Comparison of ENCODE assay signal across 1 mouse cellular context in genomic region chr2:25310969-25311368, GRCm38 (mm10).
TF ChIP-seq lines count a peak whose summit lies in the region.

No protein-coding gene starts in this region.

TF ChIP-seq in ES-E14, 5 proteins besides CTCF, POLR2A, EP300 and RAD21:
- TF ChIP-seq CHD2 (IDR thresholded peaks at IDR 0.05; ENCODE audit: low read depth, low read length) (no peak), ZC3H11A (IDR thresholded peaks at IDR 0.05; ENCODE audit: borderline replicate concordance, low read depth, low read length) (no peak), HCFC1 (IDR thresholded peaks at IDR 0.05; ENCODE audit: borderline replicate concordance, insufficient read depth, low read length) (no peak), ZNF384 (IDR thresholded peaks at IDR 0.05; ENCODE audit: low read depth, low read length) (no peak), MAFK (IDR thresholded peaks at IDR 0.05; ENCODE audit: insufficient read depth, low read depth, low read length) (no peak)
